In the genomic region with DNA sequence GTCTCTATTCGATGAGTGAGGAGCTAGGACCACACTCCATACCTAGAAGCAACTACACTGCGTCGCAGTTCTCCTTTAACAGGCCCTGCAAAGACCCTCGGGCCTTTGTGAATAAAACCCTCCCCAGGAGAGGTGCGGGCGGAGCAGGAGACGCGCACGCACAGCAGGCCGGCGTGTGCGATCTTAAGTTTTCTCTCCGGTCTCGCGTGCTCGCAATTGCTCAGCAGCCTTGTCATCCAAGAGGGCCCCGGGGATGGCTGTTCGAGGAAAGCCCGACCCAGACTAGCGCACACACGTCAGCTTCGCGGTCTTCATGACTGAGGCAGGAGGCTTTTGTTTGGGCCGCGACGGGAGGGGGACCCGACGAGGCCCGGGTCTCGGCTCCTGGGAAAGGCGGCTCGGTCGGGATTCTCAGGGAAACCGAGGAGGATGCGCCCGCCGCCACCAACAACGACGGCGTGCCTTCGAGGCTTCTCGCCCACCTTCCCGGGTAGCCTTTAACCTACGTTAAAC, we compare ENCODE assay signal across 8 mouse cellular contexts. TPM values are rescaled to one million over a fixed set of nuclear protein-coding genes. Genes with fewer than 3 reads are reported as not detected.
DNase-seq lines count a peak whose midpoint lies in the region; ATAC-seq lines count a peak whose summit lies in the region.

No protein-coding gene starts in this region.

- peaks cover 13% of the 10 kb centered on the region for H3K4me1 ChIP-seq in heart, embryonic 13.5 days
- peaks cover 7% of the 10 kb centered on the region; the same call in 1 of the 2 replicates for H3K4me1 ChIP-seq in embryonic facial prominence, embryonic 12.5 days

- H3K27ac ChIP-seq in heart, embryonic 13.5 days (replicated peaks) = peak overlapping the region; percentile 99
- H3K27ac ChIP-seq in embryonic facial prominence, embryonic 12.5 days = peak overlapping the region; percentile 99

- peak overlapping the region; percentile 92 for H3K4me2 ChIP-seq in heart, embryonic 13.5 days
- H3K4me2 ChIP-seq in embryonic facial prominence, embryonic 12.5 days (replicated peaks) = peak overlapping the region; percentile 62

- peak overlapping the region; percentile 98 for H3K9ac ChIP-seq in heart, embryonic 13.5 days
- H3K9ac ChIP-seq in embryonic facial prominence, embryonic 12.5 days = peak overlapping the region; percentile 95

- no peaks in the 10 kb centered on the region for H3K27me3 ChIP-seq in heart, embryonic 13.5 days (replicated peaks)
- H3K27me3 ChIP-seq in embryonic facial prominence, embryonic 12.5 days = no peaks in the 10 kb centered on the region

- H3K9me3 ChIP-seq in heart, embryonic 13.5 days = no peaks in the 10 kb centered on the region
- H3K9me3 ChIP-seq in embryonic facial prominence, embryonic 12.5 days = no peaks in the 10 kb centered on the region

- peak; percentile 40 for ATAC-seq in heart, embryonic 13.5 days (ENCODE audit: extremely low read depth, insufficient number of reproducible peaks, low FRiP score, low TSS enrichment)
- ATAC-seq in embryonic facial prominence, embryonic 12.5 days (ENCODE audit: insufficient number of reproducible peaks, insufficient read depth, low FRiP score, low TSS enrichment) = peak; percentile 48

- no peak for DNase-seq in heart, adult 8-10 months (ENCODE audit: low spot score)
- DNase-seq in NIH3T3 (ENCODE audit: low read depth) = peak; percentile 82
- DNase-seq in heart, postnatal 4 days = peak; percentile 59
- DNase-seq in left cerebral cortex, adult 11 months (ENCODE audit: low spot score) = peak; percentile 41
- DNase-seq in lung, postnatal 14 days = peak; percentile 55
- peak; percentile 62 for DNase-seq in right cerebral cortex, postnatal 14 days

- under 1% methylated on average over 44 of the region's 44 CpGs for WGBS in heart, embryonic 13.5 days
- under 1% methylated on average over 44 of the region's 44 CpGs for WGBS in embryonic facial prominence, embryonic 12.5 days

- H3K4me3 ChIP-seq in heart, embryonic 13.5 days = peak overlapping the region; percentile 84
- H3K4me3 ChIP-seq in embryonic facial prominence, embryonic 12.5 days = peak overlapping the region; percentile 99

- H3K36me3 ChIP-seq in heart, embryonic 13.5 days = no peaks in the 10 kb centered on the region
- no peaks in the 10 kb centered on the region for H3K36me3 ChIP-seq in embryonic facial prominence, embryonic 12.5 days

RNA-seq across cellular contexts. Expression of a gene that starts 0.5 kb away (rescaled TPM):
- 6.1 TPM in 2 replicates for polyA plus RNA-seq in heart, embryonic 13.5 days (2015; fragmentation: Nextera tagmentation; extraction: Ambion mirVana)
- total RNA-seq in heart, adult 8-10 months (2022) = 10 to 100 TPM; 43.4 to 47.8 (median 46.4) TPM
- polyA plus RNA-seq in embryonic facial prominence, embryonic 12.5 days (2016; fragmentation: Nextera tagmentation; extraction: Ambion mirVana) = 10.5 and 11.0 TPM in 2 replicates
- total RNA-seq in heart, postnatal 4 days (2021) = 10 to 100 TPM; 53.1 TPM
